Mouse (Mus musculus): ENCODE measurements at regions not wholly inside any gene's neighbourhood (a gene's known extent, or its start where the extent isn't known, plus 50 kb on each side); places are given as distances from the start of the nearest gene placed in this dataset.

DNA sequence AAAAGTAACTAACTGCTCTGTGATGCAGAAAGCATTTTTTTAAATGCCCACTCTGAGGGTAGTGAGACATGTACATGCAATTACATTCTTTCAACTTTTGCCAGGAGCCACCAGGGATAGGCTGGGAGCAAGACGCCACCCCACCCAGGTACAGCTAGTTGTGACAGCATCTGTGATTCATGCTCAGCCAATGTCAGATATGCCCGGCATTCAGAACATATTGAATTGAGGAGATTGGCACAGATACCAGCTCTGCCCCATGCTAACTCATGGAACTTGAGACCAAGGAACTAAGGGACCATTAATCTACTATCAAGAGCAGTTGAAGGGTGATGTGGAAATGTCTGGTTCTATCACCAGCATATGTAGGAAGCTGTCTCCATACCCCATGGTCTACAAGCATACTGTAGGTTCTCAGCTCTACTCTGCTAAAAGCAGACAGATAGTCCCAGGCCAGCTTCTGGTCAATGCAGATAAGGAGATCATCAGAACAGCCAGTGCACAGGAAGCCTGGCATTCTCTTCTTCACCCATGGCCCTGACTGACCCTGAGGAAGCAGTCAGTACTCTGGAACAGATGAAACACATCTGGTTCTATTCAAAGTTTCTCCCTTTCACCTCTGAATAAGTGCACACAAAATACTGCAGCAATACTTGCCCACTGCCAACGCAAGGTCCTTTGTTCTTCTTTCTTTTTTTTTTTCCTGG is 127.4 kb downstream of the Adamts15 start:
- Histone ChIP-seq H3K27ac (ENCODE audit: low read length) (no peak overlapping the region), H3K4me1 (ENCODE audit: control insufficient read depth, insufficient read depth, low read length) (no peaks in the 10 kb centered on the region), H3K4me3 (ENCODE audit: low read depth, low read length) (no peak overlapping the region), H3K27me3 (ENCODE audit: control insufficient read depth, insufficient read depth, low read length) (no peaks in the 10 kb centered on the region), H3K4me2 (replicated peaks; ENCODE audit: low read depth, low read length) (no peak overlapping the region), H3K9me3 (ENCODE audit: control insufficient read depth, low read depth, low read length) (no peaks in the 10 kb centered on the region), H3K9ac (replicated peaks; ENCODE audit: low read depth, low read length) (no peak overlapping the region), H3K36me3 (ENCODE audit: control insufficient read depth, insufficient read depth, low read length) (no peaks in the 10 kb centered on the region)
- ATAC-seq (ENCODE audit: insufficient number of reproducible peaks, insufficient read depth, low FRiP score, low read depth): no peak
- 76% methylated on average over 3 of the region's 3 CpGs for WGBS

DNA sequence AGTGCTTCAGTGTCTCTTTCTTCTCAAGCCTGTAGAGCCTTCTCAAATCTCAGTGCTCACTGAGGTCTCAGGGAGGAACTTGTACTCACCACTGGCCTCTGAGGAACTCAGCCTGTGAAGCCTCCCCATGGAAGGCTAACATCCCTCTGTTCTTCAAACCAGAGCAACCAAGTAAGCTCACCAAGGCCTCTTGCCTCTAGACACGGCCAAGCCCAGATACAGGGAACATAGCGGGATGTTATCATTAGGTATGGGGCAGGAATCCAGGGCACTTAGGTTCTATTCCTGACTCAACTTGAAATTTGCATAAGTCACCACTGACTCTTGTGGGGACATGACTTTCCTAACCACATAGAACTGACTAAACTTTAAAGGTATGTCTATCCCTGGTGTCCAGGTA is 141.0 kb downstream of the Adamts15 start:
- no peak overlapping the region for H3K4me3 ChIP-seq (ENCODE audit: low read depth, low read length)
- 88% methylated on average over 2 of the region's 2 CpGs for WGBS
- no peaks in the 10 kb centered on the region for H3K27me3 ChIP-seq (ENCODE audit: control insufficient read depth, insufficient read depth, low read length)
- no peaks in the 10 kb centered on the region for H3K36me3 ChIP-seq (ENCODE audit: control insufficient read depth, insufficient read depth, low read length)
- no peaks in the 10 kb centered on the region for H3K9me3 ChIP-seq (ENCODE audit: control insufficient read depth, low read depth, low read length)
- H3K9ac ChIP-seq (replicated peaks; ENCODE audit: low read depth, low read length): no peak overlapping the region
- no peak overlapping the region for H3K4me2 ChIP-seq (replicated peaks; ENCODE audit: low read depth, low read length)
- ATAC-seq (ENCODE audit: insufficient number of reproducible peaks, insufficient read depth, low FRiP score, low read depth): no peak
- no peaks in the 10 kb centered on the region for H3K4me1 ChIP-seq (ENCODE audit: control insufficient read depth, insufficient read depth, low read length)
- H3K27ac ChIP-seq (ENCODE audit: low read length): no peak overlapping the region

DNA sequence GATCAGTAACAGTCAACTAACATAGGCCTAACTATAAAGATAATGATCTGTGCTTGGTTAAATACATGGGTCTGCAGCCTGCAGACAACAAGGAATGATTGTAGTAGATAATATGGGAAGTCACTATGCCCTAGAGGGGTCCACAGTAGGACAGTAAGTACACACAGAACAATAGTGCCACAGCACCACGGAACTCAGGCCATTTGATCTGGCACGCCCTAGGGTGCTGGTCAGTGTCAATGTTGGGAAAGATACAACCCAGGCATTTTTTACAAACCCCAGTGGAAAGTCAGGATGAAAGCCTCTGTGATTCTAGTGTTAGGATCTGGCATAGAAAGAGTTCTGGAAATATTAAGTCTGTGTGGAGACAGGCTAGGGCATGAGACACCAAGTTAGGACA is 144.4 kb downstream of the Adamts15 start:
- no peaks in the 10 kb centered on the region for H3K9me3 ChIP-seq (ENCODE audit: control insufficient read depth, low read depth, low read length)
- no peak overlapping the region for H3K4me2 ChIP-seq (replicated peaks; ENCODE audit: low read depth, low read length)
- no peaks in the 10 kb centered on the region for H3K36me3 ChIP-seq (ENCODE audit: control insufficient read depth, insufficient read depth, low read length)
- no peak for ATAC-seq (ENCODE audit: insufficient number of reproducible peaks, insufficient read depth, low FRiP score, low read depth)
- H3K4me1 ChIP-seq (ENCODE audit: control insufficient read depth, insufficient read depth, low read length): no peaks in the 10 kb centered on the region
- H3K4me3 ChIP-seq (ENCODE audit: low read depth, low read length): no peak overlapping the region
- 73% methylated on average over 2 of the region's 2 CpGs for WGBS
- H3K27me3 ChIP-seq (ENCODE audit: control insufficient read depth, insufficient read depth, low read length): no peaks in the 10 kb centered on the region
- no peak overlapping the region for H3K9ac ChIP-seq (replicated peaks; ENCODE audit: low read depth, low read length)
- H3K27ac ChIP-seq (ENCODE audit: low read length): no peak overlapping the region

DNA sequence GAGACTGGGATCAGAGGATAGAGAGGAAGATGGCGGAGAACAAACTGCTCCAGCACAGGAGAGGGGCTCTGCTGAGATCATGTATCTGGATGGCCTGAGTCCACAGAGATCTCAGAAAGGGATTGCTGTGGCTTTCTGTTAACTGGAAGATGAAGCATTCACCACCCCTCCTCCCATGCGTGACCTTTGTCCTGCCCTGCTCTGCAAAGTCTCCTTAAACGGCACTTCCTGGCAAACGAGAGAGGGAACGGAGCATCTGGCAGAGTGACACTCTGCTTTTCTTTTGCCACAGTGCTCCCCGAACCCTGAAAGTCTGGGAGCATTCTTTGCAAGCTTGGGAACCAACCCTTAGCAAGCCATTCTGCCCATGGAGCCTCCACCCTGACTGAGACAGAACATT is 147.1 kb downstream of the Adamts15 start:
- no peak overlapping the region for H3K9ac ChIP-seq (replicated peaks; ENCODE audit: low read depth, low read length)
- H3K27ac ChIP-seq (ENCODE audit: low read length): no peak overlapping the region
- no peaks in the 10 kb centered on the region for H3K9me3 ChIP-seq (ENCODE audit: control insufficient read depth, low read depth, low read length)
- WGBS: 41% methylated on average over 6 of the region's 6 CpGs
- no peak overlapping the region for H3K4me2 ChIP-seq (replicated peaks; ENCODE audit: low read depth, low read length)
- H3K27me3 ChIP-seq (ENCODE audit: control insufficient read depth, insufficient read depth, low read length): no peaks in the 10 kb centered on the region
- H3K4me1 ChIP-seq (ENCODE audit: control insufficient read depth, insufficient read depth, low read length): no peaks in the 10 kb centered on the region
- no peaks in the 10 kb centered on the region for H3K36me3 ChIP-seq (ENCODE audit: control insufficient read depth, insufficient read depth, low read length)
- H3K4me3 ChIP-seq (ENCODE audit: low read depth, low read length): no peak overlapping the region
- no peak for ATAC-seq (ENCODE audit: insufficient number of reproducible peaks, insufficient read depth, low FRiP score, low read depth)

DNA sequence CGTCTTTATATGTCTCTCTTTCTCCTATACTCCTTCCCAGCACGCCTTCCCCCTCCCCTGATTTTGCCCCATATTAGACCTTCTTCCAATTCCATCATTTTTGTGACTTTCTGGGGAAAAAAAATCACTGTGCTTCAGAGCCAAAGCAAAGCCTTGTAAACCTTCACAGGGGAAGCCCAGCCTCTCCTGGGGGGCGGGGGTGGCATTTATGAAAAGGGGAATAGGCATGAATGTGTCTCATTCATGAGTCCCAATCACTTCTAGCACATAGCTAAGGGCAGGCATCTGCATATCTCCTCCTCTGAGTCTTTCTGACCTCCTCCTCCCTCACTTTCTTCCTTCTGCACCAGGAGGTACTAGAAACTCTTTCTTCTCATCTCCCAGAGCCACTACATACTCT is 149.8 kb downstream of the Adamts15 start:
- Histone ChIP-seq H3K9ac (replicated peaks; ENCODE audit: low read depth, low read length) (no peak overlapping the region), H3K27me3 (ENCODE audit: control insufficient read depth, insufficient read depth, low read length) (no peaks in the 10 kb centered on the region), H3K4me1 (ENCODE audit: control insufficient read depth, insufficient read depth, low read length) (peaks cover 10% of the 10 kb centered on the region; the same call in 1 of the 2 replicates), H3K36me3 (ENCODE audit: control insufficient read depth, insufficient read depth, low read length) (no peaks in the 10 kb centered on the region), H3K27ac (ENCODE audit: low read length) (no peak overlapping the region), H3K4me3 (ENCODE audit: low read depth, low read length) (no peak overlapping the region), H3K4me2 (replicated peaks; ENCODE audit: low read depth, low read length) (no peak overlapping the region), H3K9me3 (ENCODE audit: control insufficient read depth, low read depth, low read length) (no peaks in the 10 kb centered on the region)
- WGBS: 75% methylated on average over 3 of the region's 3 CpGs
- ATAC-seq (ENCODE audit: insufficient number of reproducible peaks, insufficient read depth, low FRiP score, low read depth): no peak

DNA sequence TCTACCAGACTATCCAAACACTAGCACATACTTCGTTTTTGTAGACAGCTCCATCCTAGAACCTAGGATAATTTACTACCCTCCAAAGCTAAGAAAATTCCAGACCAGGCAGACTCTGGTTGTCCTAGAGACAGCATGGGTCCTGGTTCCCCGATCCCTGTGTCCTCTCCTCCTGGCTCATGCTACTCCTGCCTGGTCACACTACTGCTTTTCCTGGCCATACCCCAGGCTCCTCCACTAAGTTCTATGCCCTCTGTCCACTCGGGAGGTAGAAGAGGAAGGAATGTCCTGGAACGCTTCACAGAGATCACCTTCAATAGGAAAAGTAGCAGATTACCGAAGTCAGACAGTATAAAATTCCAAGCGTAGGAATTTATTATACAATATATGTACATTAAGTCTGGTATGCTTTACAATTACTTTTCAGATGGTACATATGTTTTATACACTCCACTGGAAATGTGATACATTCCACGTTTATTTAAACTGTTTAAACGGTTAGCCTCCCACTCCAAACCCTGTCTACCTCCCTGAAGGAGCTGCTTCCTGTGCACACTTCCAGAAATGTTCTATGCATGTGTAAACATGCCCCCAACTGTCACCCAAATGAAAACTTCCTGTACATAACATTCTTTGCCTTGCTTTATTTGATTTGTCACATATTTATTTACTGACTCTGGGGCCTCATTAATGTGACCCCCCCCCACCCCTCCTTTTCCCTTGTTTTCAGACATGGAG is 151.6 kb downstream of the Adamts15 start:
- Histone ChIP-seq H3K4me1 (ENCODE audit: control insufficient read depth, insufficient read depth, low read length) (peaks cover 10% of the 10 kb centered on the region; the same call in 1 of the 2 replicates), H3K4me3 (ENCODE audit: low read depth, low read length) (no peak overlapping the region), H3K27ac (ENCODE audit: low read length) (peak overlapping the region; percentile 39; the same call in 1 of the 2 replicates), H3K36me3 (ENCODE audit: control insufficient read depth, insufficient read depth, low read length) (no peaks in the 10 kb centered on the region), H3K9me3 (ENCODE audit: control insufficient read depth, low read depth, low read length) (no peaks in the 10 kb centered on the region), H3K9ac (replicated peaks; ENCODE audit: low read depth, low read length) (no peak overlapping the region), H3K4me2 (replicated peaks; ENCODE audit: low read depth, low read length) (no peak overlapping the region), H3K27me3 (ENCODE audit: control insufficient read depth, insufficient read depth, low read length) (no peaks in the 10 kb centered on the region)
- 38% methylated on average over 8 of the region's 8 CpGs for WGBS
- ATAC-seq (ENCODE audit: insufficient number of reproducible peaks, insufficient read depth, low FRiP score, low read depth): no peak

DNA sequence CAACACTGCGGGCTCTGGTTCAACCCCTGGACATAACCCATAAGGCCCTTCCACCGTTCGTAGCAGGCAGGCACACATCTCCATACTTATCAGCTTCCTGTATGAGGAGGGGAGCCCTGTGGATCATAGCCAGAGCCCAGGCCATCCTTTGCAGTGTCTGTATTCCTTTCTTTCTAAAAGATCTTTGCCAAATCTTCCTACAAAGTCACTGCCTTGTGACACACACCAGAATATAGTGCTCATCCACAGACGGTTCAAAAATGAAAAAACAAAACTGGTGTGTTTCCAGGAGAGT is 152.9 kb downstream of the Adamts15 start:
- Histone ChIP-seq H3K4me3 (ENCODE audit: low read depth, low read length) (no peak overlapping the region), H3K27me3 (ENCODE audit: control insufficient read depth, insufficient read depth, low read length) (no peaks in the 10 kb centered on the region), H3K4me1 (ENCODE audit: control insufficient read depth, insufficient read depth, low read length) (peaks cover 13% of the 10 kb centered on the region; the same call in 1 of the 2 replicates), H3K4me2 (replicated peaks; ENCODE audit: low read depth, low read length) (no peak overlapping the region), H3K9ac (replicated peaks; ENCODE audit: low read depth, low read length) (no peak overlapping the region), H3K9me3 (ENCODE audit: control insufficient read depth, low read depth, low read length) (no peaks in the 10 kb centered on the region), H3K36me3 (ENCODE audit: control insufficient read depth, insufficient read depth, low read length) (no peaks in the 10 kb centered on the region), H3K27ac (ENCODE audit: low read length) (peak overlapping the region; percentile 66; the same call in 1 of the 2 replicates)
- ATAC-seq (ENCODE audit: insufficient number of reproducible peaks, insufficient read depth, low FRiP score, low read depth): no peak
- 42% methylated on average over 4 of the region's 4 CpGs for WGBS

DNA sequence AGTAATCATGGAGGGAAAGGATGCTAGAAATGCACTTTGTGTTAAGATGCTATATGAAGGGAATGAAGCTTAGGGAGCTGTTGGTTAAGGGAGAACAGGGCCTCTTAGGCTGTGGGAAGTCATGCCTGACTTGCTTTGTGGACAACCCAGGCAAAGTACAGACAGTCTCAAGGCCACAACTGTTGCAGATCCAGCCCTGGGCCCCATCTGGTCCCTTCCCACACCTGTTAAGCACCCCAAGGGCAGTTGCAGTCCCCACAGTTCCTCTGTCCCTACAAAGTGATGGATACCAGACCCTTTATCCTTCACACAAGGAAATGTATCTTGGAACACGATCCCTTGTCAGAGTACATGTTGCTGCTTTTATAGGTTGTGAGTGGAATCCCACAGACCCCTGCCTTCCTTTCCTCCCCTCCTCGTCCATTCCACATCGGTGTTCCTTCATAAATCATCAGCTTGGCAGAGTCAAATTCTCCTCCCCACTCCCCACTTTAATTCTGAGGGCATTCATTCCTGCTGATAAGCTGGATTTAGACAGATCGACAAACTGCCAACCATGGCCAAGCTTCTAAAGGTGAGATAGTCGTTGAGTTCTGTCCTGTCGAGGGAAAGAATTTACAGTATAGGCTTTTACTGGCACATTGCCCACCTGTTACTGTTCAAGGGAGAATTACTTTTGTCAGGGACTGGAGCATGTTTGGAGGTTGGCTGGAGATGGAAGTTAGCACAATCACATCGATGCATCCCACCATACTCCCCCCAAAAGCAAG is 153.4 kb downstream of the Adamts15 start:
- Histone ChIP-seq H3K4me2 (replicated peaks; ENCODE audit: low read depth, low read length) (no peak overlapping the region), H3K27ac (ENCODE audit: low read length) (peak overlapping the region; percentile 66; the same call in 1 of the 2 replicates), H3K4me1 (ENCODE audit: control insufficient read depth, insufficient read depth, low read length) (peaks cover 13% of the 10 kb centered on the region; the same call in 1 of the 2 replicates), H3K36me3 (ENCODE audit: control insufficient read depth, insufficient read depth, low read length) (no peaks in the 10 kb centered on the region), H3K27me3 (ENCODE audit: control insufficient read depth, insufficient read depth, low read length) (no peaks in the 10 kb centered on the region), H3K9me3 (ENCODE audit: control insufficient read depth, low read depth, low read length) (no peaks in the 10 kb centered on the region), H3K4me3 (ENCODE audit: low read depth, low read length) (no peak overlapping the region), H3K9ac (replicated peaks; ENCODE audit: low read depth, low read length) (no peak overlapping the region)
- no peak for ATAC-seq (ENCODE audit: insufficient number of reproducible peaks, insufficient read depth, low FRiP score, low read depth)
- 39% methylated on average over 7 of the region's 7 CpGs for WGBS

All from stomach, embryonic 14.5 days (tissue).